Mouse (Mus musculus) limb, embryonic 13.5 days (tissue): ENCODE data around the gene Dnm2. TPM values are rescaled to one million over a fixed set of nuclear protein-coding genes. Genes with fewer than 3 reads are reported as not detected.
A peak's percentile ranks its signal among the peaks of the same experiment; 100 is the strongest.

ENCODE experiments used
- ATAC-seq: fragments of 200-750 bp; cut with Nextera tagmentation; 2 replicates; pipeline ENCODE4 v1.8.0; 2017; ENCODE audit warnings: low read depth, moderate number of reproducible peaks, moderate TSS enrichment; ENCODE audit not compliant: low FRiP score
- H3K27ac ChIP-seq: fragments of 300-500 bp; sonication (generic); 2 replicates; pipeline ENCODE4 v1.5.1; 2015; ENCODE audit warnings: inconsistent platforms, mild to moderate bottlenecking, moderate library complexity
- H3K27me3 ChIP-seq: fragments of 300-500 bp; sonication (generic); 2 replicates; pipeline ENCODE4 v1.6.1; 2015; ENCODE audit warnings: mild to moderate bottlenecking, inconsistent platforms
- H3K36me3 ChIP-seq: fragments of 300-500 bp; sonication (generic); 2 replicates; pipeline ENCODE4 v1.6.1; 2015; ENCODE audit warnings: inconsistent platforms, mild to moderate bottlenecking, moderate library complexity
- H3K4me1 ChIP-seq: fragments of 300-500 bp; sonication (generic); 2 replicates; pipeline ENCODE4 v1.6.1; 2015; ENCODE audit warnings: inconsistent platforms
- H3K4me2 ChIP-seq: fragments of 300-500 bp; sonication (generic); replicated peaks from 2 replicates; pipeline ENCODE4 v1.6.1; 2015; ENCODE audit warnings: inconsistent platforms, mild to moderate bottlenecking, moderate library complexity
- H3K4me3 ChIP-seq: fragments of 300-500 bp; sonication (generic); 2 replicates; pipeline ENCODE4 v1.5.1; 2015; ENCODE audit warnings: moderate library complexity, mild to moderate bottlenecking, inconsistent platforms
- H3K9ac ChIP-seq: fragments of 300-500 bp; sonication (generic); 2 replicates; pipeline ENCODE4 v1.6.1; 2015; ENCODE audit warnings: mild to moderate bottlenecking, inconsistent platforms
- H3K9me3 ChIP-seq: fragments of 300-500 bp; sonication (generic); 2 replicates; pipeline ENCODE4 v1.6.1; 2016; ENCODE audit warnings: inconsistent platforms
- WGBS: fragments of 180-500 bp; shearing (Covaris S2); methylation state at CpG from one replicate; pipeline ENCODE4 v1.1.7; 2015; 5-methylcytosine and 5-hydroxymethylcytosine counted together
- polyA plus RNA-seq: library from polyadenylated mRNA; unstranded; fragments of >200 nt; fragmentation: Nextera tagmentation; extraction: Ambion mirVana; gene quantifications from 2 replicates; pipeline ENCODE4 v1.2.1, GENCODE M21; 2015

The Dnm2 gene
- polyA plus RNA-seq, 1 experiment from 2014 or later: 77.0 TPM

DNA sequence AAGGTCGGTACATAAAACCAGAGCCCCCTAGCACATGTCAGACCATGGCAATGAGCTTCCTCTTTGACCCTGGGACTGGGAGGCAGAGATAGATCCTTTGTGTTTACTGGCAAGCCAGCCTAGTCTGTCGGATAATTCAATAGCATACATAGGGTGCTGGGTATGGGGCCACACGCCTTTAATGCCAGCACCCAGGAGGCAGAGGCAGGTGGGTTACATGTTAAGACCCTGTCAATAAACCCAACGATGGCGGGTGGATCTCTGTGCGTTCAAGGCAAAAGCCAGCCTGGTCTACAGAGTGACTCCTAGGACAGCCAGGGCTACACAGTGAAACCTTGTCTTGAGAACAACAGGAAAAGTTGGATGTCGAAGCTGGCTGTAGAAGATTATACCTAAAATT, 16.1 kb upstream of the Dnm2 start:
- no peak overlapping the region for H3K9ac ChIP-seq

GRCm38 (mm10) chr9:21409592-21410317, 15.0 kb upstream of the Dnm2 start:
- Histone ChIP-seq H3K9me3 (no peaks in the 10 kb centered on the region), H3K4me1 (peaks cover 14% of the 10 kb centered on the region), H3K4me2 (no peak overlapping the region), H3K9ac (no peak overlapping the region), H3K4me3 (no peak overlapping the region), H3K27me3 (no peaks in the 10 kb centered on the region), H3K27ac (no peak overlapping the region), H3K36me3 (peaks cover 35% of the 10 kb centered on the region)
- no peak for ATAC-seq
- 35% methylated on average over 9 of the region's 9 CpGs for whole genome bisulfite sequencing

More for the DNA sequence above, 16.1 kb upstream of the Dnm2 start:
- no peak for ATAC-seq
- no peak overlapping the region for H3K27ac ChIP-seq
- H3K9me3 ChIP-seq: no peaks in the 10 kb centered on the region
- no peak overlapping the region for H3K4me3 ChIP-seq
- H3K4me1 ChIP-seq: peaks cover 14% of the 10 kb centered on the region
- H3K36me3 ChIP-seq: peaks cover 36% of the 10 kb centered on the region
- WGBS: 78% methylated on average over 7 of the region's 7 CpGs
- no peaks in the 10 kb centered on the region for H3K27me3 ChIP-seq
- H3K4me2 ChIP-seq: no peak overlapping the region

- Histone ChIP-seq H3K36me3 (peaks cover 30% of the 10 kb centered on the region), H3K4me2 (peak within 1 kb of the TSS; percentile 83), H3K9ac (peak within 1 kb of the TSS; percentile 80), H3K9me3 (no peaks in the 10 kb centered on the region), H3K4me1 (peaks cover 14% of the 10 kb centered on the region), H3K27me3 (no peaks in the 10 kb centered on the region), H3K4me3 (peak within 1 kb of the TSS; percentile 75), H3K27ac (peak within 1 kb of the TSS; percentile 6; the same call in 1 of the 2 replicates)
- ATAC-seq: peak; percentile 95
- WGBS: 2% methylated on average over 53 of the region's 53 CpGs
These were observed 12.8 kb upstream of the Dnm2 start, which contains the start of gene Qtrt1 for GRCm38 (mm10) chr9:21411669-21412550. Qtrt1 (plus strand) TSS chr9:21411837.

- Histone ChIP-seq H3K27me3 (no peaks in the 10 kb centered on the region), H3K4me2 (no peak overlapping the region), H3K4me3 (no peak overlapping the region), H3K9me3 (no peaks in the 10 kb centered on the region), H3K36me3 (peaks cover 67% of the 10 kb centered on the region), H3K27ac (no peak overlapping the region; the same call in 1 of the 2 replicates), H3K9ac (no peak overlapping the region), H3K4me1 (0 out of 2 replicates have a peak, but pooled peaks cover 1% of the 10 kb centered on the region)
- no peak for ATAC-seq
- WGBS: 94% methylated on average over 2 of the region's 2 CpGs
These were observed 6.8 kb upstream of the Dnm2 start for GRCm38 (mm10) chr9:21417866-21418265.

DNA sequence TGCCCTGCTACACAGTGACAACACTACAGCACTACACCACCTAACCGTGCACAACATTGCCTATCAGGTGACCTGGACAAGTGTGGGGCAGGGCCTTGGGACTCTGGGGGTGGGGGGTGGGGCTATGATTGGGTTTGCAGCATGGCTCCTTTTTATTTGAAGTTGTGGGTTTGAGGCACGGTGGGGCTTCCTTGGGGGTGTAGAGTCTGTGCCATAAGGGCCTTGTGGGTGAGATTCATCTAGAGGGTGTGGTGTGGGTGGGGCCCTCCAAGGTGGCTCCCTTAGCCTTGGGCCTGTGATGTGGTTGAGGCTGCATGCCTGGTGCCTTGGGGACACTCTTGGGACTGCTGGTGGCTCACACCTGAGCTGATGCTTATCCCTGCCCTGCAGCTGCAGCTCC, 5.1 kb upstream of the Dnm2 start:
- ATAC-seq: no peak
- H3K9me3 ChIP-seq: no peaks in the 10 kb centered on the region
- 100% methylated on average over 2 of the region's 2 CpGs for WGBS
- no peaks in the 10 kb centered on the region for H3K27me3 ChIP-seq
- H3K4me3 ChIP-seq: no peak overlapping the region
- peaks cover 57% of the 10 kb centered on the region for H3K36me3 ChIP-seq
- H3K9ac ChIP-seq: no peak overlapping the region
- no peaks in the 10 kb centered on the region for H3K4me1 ChIP-seq
- no peak overlapping the region for H3K27ac ChIP-seq
- H3K4me2 ChIP-seq: no peak overlapping the region

GRCm38 (mm10) chr9:21425556-21425945, 843 bp downstream of the Dnm2 start:
- 7% methylated on average over 6 of the region's 6 CpGs for WGBS
- H3K4me1 ChIP-seq: peaks cover 36% of the 10 kb centered on the region
- peak overlapping the region; percentile 92 for H3K9ac ChIP-seq
- H3K4me2 ChIP-seq: peak overlapping the region; percentile 85
- peak overlapping the region; percentile 97 for H3K4me3 ChIP-seq
- no peak overlapping the region for H3K27ac ChIP-seq
- H3K9me3 ChIP-seq: no peaks in the 10 kb centered on the region
- no peaks in the 10 kb centered on the region for H3K27me3 ChIP-seq
- no peak for ATAC-seq
- H3K36me3 ChIP-seq: peaks cover 10% of the 10 kb centered on the region

DNA sequence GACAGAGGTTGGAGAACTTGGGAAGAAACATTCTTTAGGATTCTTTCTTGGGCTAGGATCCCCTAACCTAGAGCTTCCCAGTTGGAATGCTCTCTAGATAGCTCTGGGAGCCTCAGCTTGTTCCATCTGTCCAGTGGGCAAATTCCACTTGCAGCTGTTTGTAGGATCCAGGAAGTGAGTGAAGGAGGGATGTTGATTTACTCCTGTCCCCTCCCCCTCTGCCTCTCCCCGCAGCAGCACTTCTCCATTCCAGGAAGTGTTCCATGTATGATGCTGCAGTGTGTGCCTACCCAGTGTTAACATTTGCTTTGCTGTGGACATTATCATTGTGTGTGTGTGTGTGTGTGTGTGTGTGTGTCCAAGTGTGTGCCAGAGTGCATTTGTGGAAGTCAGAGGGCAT, 1.3 kb downstream of the Dnm2 start:
- H3K4me3 ChIP-seq: peak overlapping the region; percentile 97
- no peaks in the 10 kb centered on the region for H3K27me3 ChIP-seq
- H3K4me1 ChIP-seq: peaks cover 40% of the 10 kb centered on the region
- 0% methylated on average over 1 of the region's 1 CpGs for WGBS
- peak overlapping the region; percentile 92 for H3K9ac ChIP-seq
- H3K4me2 ChIP-seq: peak overlapping the region; percentile 85
- H3K9me3 ChIP-seq: no peaks in the 10 kb centered on the region
- no peak for ATAC-seq
- peaks cover 6% of the 10 kb centered on the region for H3K36me3 ChIP-seq
- no peak overlapping the region for H3K27ac ChIP-seq

DNA sequence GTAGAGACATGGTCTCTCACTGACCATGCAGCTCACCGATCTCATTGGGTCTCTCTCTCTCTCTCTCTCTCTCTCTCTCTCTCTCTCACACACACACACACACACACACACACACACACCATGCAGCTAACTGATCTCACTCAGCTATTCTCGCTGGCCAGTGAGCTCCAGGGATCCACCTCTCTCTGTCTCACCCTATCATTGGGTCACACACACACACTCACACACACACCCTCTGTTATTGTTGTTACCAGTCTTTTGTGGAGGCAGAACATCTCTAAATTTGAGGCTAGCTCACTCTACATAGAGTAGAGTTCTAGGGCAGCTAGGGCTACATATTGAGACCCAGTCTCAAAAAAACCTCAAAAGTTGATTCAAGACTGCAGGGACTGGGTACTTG, 1.8 kb downstream of the Dnm2 start:
- H3K4me3 ChIP-seq: peak overlapping the region; percentile 97; the same call in 1 of the 2 replicates
- ATAC-seq: no peak
- 75% methylated on average over 2 of the region's 2 CpGs for WGBS

DNA sequence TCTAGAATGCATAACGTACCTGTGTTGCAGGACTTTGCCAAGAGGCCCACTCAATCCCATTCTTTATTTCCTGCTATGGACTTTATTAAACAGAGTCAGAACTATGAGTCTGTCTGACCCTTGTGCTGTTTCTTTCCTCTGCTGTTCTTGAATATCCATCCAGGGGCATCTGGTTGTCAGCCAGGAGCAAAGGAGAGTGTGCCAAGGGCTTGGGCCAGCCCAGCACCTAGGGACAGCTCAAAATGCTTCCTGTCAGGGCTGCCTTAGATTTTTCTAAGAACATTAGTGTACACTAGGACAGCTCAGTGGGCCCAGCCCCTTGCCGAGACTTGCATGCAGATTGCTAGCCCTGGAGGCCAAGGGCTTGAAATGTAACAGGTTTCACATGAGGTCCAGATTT, 3.1 kb downstream of the Dnm2 start:
- no peaks in the 10 kb centered on the region for H3K9me3 ChIP-seq
- no peak overlapping the region for H3K4me2 ChIP-seq
- 0 out of 2 replicates have a peak overlapping the region, but pooled peaks have one; percentile 21 for H3K9ac ChIP-seq
- no peaks in the 10 kb centered on the region for H3K27me3 ChIP-seq
- no peak overlapping the region for H3K4me3 ChIP-seq
- H3K36me3 ChIP-seq: no peaks in the 10 kb centered on the region
- H3K27ac ChIP-seq: no peak overlapping the region
- peaks cover 40% of the 10 kb centered on the region for H3K4me1 ChIP-seq
- 79% methylated on average over 2 of the region's 2 CpGs for WGBS
- ATAC-seq: no peak

More for the DNA sequence above, 1.8 kb downstream of the Dnm2 start:
- peaks cover 40% of the 10 kb centered on the region for H3K4me1 ChIP-seq
- H3K4me2 ChIP-seq: peak overlapping the region; percentile 85
- peaks cover under 1% of the 10 kb centered on the region for H3K36me3 ChIP-seq
- H3K27me3 ChIP-seq: no peaks in the 10 kb centered on the region
- no peak overlapping the region for H3K9ac ChIP-seq
- no peaks in the 10 kb centered on the region for H3K9me3 ChIP-seq
- H3K27ac ChIP-seq: no peak overlapping the region

- 87% methylated on average over 6 of the region's 6 CpGs for WGBS
- Histone ChIP-seq H3K27ac (no peak overlapping the region), H3K4me3 (no peak overlapping the region), H3K4me1 (peaks cover 40% of the 10 kb centered on the region), H3K4me2 (no peak overlapping the region), H3K27me3 (no peaks in the 10 kb centered on the region), H3K9me3 (no peaks in the 10 kb centered on the region), H3K9ac (0 out of 2 replicates have a peak overlapping the region, but pooled peaks have one; percentile 21), H3K36me3 (no peaks in the 10 kb centered on the region)
- ATAC-seq: no peak
These were observed 3.5 kb downstream of the Dnm2 start for GRCm38 (mm10) chr9:21428178-21428577.

- no peak overlapping the region for H3K9ac ChIP-seq
- H3K4me3 ChIP-seq: no peak overlapping the region
- no peaks in the 10 kb centered on the region for H3K27me3 ChIP-seq
- H3K9me3 ChIP-seq: no peaks in the 10 kb centered on the region
- H3K27ac ChIP-seq: no peak overlapping the region
- H3K4me1 ChIP-seq: peaks cover 36% of the 10 kb centered on the region
- no peaks in the 10 kb centered on the region for H3K36me3 ChIP-seq
- no peak for ATAC-seq
- whole genome bisulfite sequencing: 66% methylated on average over 7 of the region's 7 CpGs
- no peak overlapping the region for H3K4me2 ChIP-seq
These were observed 6.0 kb downstream of the Dnm2 start for GRCm38 (mm10) chr9:21430724-21431123.

GRCm38 (mm10) chr9:21432066-21432465, 7.4 kb downstream of the Dnm2 start:
- Histone ChIP-seq H3K4me3 (no peak overlapping the region), H3K9me3 (no peaks in the 10 kb centered on the region), H3K27me3 (no peaks in the 10 kb centered on the region), H3K4me1 (peaks cover 26% of the 10 kb centered on the region), H3K36me3 (no peaks in the 10 kb centered on the region), H3K4me2 (no peak overlapping the region), H3K9ac (no peak overlapping the region), H3K27ac (no peak overlapping the region)
- WGBS: 83% methylated on average over 7 of the region's 7 CpGs
- ATAC-seq: no peak
